Mouse (Mus musculus) myocyte (in vitro differentiated cells): Measurements from ENCODE around the gene Sinhcaf.

ENCODE experiments used
- E2F4 ChIP-seq: IDR thresholded peaks from one replicate; pipeline ENCODE4 v1.6.1; 2011; ENCODE audit warnings: mild to moderate bottlenecking, control low read depth, moderate library complexity; ENCODE audit not compliant: insufficient read depth
- MAX ChIP-seq: IDR thresholded peaks from one replicate; pipeline ENCODE4 v1.6.1; 2011; ENCODE audit warnings: low read depth, mild to moderate bottlenecking, control low read depth
- MYOD1 ChIP-seq, 3 experiments: IDR thresholded peaks; one replicate each; pipeline ENCODE4 v1.6.1; 2011; ENCODE audit warnings: control low read depth in 2 of 3, low read depth in 2 of 3, mild to moderate bottlenecking in 2 of 3, moderate library complexity in 1 of 3; ENCODE audit not compliant: insufficient read length in 2 of 3, control insufficient read depth in 1 of 3
- MYOG ChIP-seq, 3 experiments: IDR thresholded peaks; one replicate each; pipeline ENCODE4 v1.6.1; 2011; ENCODE audit warnings: control low read depth in 2 of 3, low read depth in 2 of 3, mild to moderate bottlenecking in 2 of 3; ENCODE audit not compliant: insufficient read length in 2 of 3, control insufficient read depth in 1 of 3, insufficient read depth in 1 of 3
- POLR2A ChIP-seq: IDR thresholded peaks from one replicate; pipeline ENCODE4 v1.6.1; 2011; ENCODE audit warnings: low read depth, mild to moderate bottlenecking, control low read depth, moderate library complexity; ENCODE audit not compliant: insufficient read length
- POLR2AphosphoS2 ChIP-seq: IDR thresholded peaks from one replicate; pipeline ENCODE4 v1.6.1; 2011; ENCODE audit warnings: low read depth, control low read depth; ENCODE audit not compliant: insufficient read length
- TCF12 ChIP-seq: IDR thresholded peaks from one replicate; pipeline ENCODE4 v1.6.1; 2011; ENCODE audit warnings: mild to moderate bottlenecking, control low read depth; ENCODE audit not compliant: poor library complexity, insufficient read depth, severe bottlenecking
- TCF3 ChIP-seq: IDR thresholded peaks from one replicate; pipeline ENCODE4 v1.6.1; 2011; ENCODE audit warnings: low read depth, control low read depth; ENCODE audit not compliant: insufficient read length
- USF1 ChIP-seq: IDR thresholded peaks from one replicate; pipeline ENCODE4 v1.6.1; 2011; ENCODE audit warnings: low read depth, mild to moderate bottlenecking, control low read depth, moderate library complexity

DNA sequence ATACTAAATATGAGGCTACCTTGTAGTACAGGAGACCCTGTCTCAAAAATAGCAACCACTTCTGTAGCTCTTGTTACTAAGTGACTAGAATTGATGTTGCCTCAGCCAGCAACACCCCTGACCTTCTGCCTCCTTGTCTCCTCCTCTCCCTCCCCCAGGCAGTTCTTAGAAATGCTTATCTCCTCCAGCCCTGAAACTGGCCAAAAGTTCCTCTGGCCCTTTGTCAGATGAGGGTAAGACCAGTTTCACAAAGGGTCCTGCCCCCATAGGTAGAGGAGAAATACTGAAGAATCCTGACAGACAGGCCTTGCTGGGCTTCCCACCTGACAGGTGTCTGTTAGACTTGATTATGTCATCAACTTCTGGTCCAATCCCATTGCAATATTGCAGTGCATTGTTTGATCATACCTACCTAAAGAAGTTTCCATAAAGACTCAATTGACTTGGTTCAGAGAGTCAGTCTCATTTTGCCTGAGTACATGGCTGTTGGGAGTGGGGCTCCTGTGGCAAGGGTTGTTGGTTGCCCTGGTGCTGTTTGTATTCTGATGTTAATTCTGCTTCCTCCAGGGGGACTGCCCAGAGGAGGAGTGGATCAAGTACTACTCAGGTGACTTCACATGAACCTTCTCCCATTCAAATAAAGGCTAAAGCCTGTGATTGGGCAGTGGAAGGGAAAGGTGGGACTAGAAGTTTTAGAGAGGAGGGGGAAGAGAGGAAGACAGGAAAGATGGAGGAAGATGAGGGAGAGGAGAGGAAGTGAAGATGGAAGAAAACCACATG, 9.6 kb upstream of the Sinhcaf start:
- TF ChIP-seq USF1 (no peak), POLR2A (no peak), TCF3 (no peak), MYOD1 (IDR thresholded peaks at IDR 0.05; ENCODE audit: control insufficient read depth in 1 of 3, insufficient read length in 2 of 3, low read depth in 2 of 3) (no peak), E2F4 (no peak), MAX (no peak), TCF12 (no peak), POLR2AphosphoS2 (no peak), MYOG (IDR thresholded peaks at IDR 0.05; ENCODE audit: control insufficient read depth in 1 of 3, insufficient read depth in 1 of 3, insufficient read length in 2 of 3, low read depth in 2 of 3) (no peak)
